Mouse (Mus musculus): ENCODE data around the gene Lrp5.

DNA sequence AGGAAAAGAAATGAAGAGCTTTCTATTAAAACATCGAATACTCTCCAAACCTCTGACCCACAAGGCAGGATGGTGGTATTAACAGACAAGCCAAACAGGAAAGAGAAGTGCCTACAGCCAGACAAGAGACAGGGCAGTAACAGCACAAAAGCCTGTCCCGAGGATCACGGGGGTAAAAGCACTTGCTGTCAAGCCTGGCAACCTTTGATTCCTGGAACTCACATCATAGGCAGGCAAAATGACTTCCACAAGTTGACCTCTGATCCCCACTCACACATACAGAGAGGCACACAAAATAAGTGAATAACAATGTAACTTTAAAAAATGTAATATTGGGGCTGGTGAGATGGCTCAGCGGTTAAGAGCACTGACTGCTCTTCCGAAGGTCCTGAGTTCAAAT, 146.9 kb downstream of the Lrp5 start:
- TF ChIP-seq CTCF (IDR thresholded peaks at IDR 0.05; ENCODE audit: low read depth, low read length) (no peak), POLR2A (IDR thresholded peaks at IDR 0.05; ENCODE audit: insufficient read depth, low read length) (no peak), EP300 (IDR thresholded peaks at IDR 0.05; ENCODE audit: insufficient read depth, low read depth, low read length) (no peak)

All from ES-Bruce4 (cell line).